In genomic region chr6:117906015-117906531, GRCm38 (mm10) we compare ENCODE assay signal across 9 mouse cellular contexts. TPM values are rescaled to one million over a fixed set of nuclear protein-coding genes. Genes with fewer than 3 reads are reported as not detected.
DNase-seq lines count a peak whose midpoint lies in the region; ATAC-seq lines count a peak whose summit lies in the region.
"Had no signal": no experiment of that assay in that cellular context is flagged by ENCODE, and none has a peak within 500 bp of the region (broad histone marks: within the 10 kb centered on the region; RNA-seq: fewer than 3 reads in every experiment).

No protein-coding gene starts in this region.

- no peaks in the 10 kb centered on the region for H3K9me3 ChIP-seq in erythroblast, embryonic 14.5 days (ENCODE audit: control insufficient read depth, low read length)
- H3K9me3 ChIP-seq in embryonic facial prominence, embryonic 11.5 days (replicated peaks; ENCODE audit: control insufficient read depth, low read length): no peaks in the 10 kb centered on the region
- H3K9me3 ChIP-seq in hindbrain, embryonic 11.5 days (ENCODE audit: control insufficient read depth, low read length): no peaks in the 10 kb centered on the region
- H3K9me3 ChIP-seq in midbrain, embryonic 16.5 days (replicated peaks; ENCODE audit: control insufficient read depth, low read length, poor library complexity, severe bottlenecking): no peaks in the 10 kb centered on the region

- H3K4me1 ChIP-seq in erythroblast, embryonic 14.5 days (ENCODE audit: control insufficient read depth): peaks cover 80% of the 10 kb centered on the region
- no peaks in the 10 kb centered on the region for H3K4me1 ChIP-seq in embryonic facial prominence, embryonic 11.5 days (ENCODE audit: control insufficient read depth, insufficient read depth, low read length)
- no peaks in the 10 kb centered on the region; the same call in 1 of the 2 replicates for H3K4me1 ChIP-seq in hindbrain, embryonic 11.5 days (replicated peaks; ENCODE audit: control insufficient read depth, insufficient read depth, low read length)
- peaks cover 22% of the 10 kb centered on the region for H3K4me1 ChIP-seq in midbrain, embryonic 16.5 days (ENCODE audit: control insufficient read depth, insufficient read depth, low read length)

- DNase-seq in 416B (ENCODE audit: low read depth): peak; percentile 78
- peak; percentile 76 for DNase-seq in embryonic facial prominence, embryonic 11.5 days (ENCODE audit: low spot score)
- no peak for DNase-seq in hindbrain, embryonic 11.5 days (ENCODE audit: low spot score)
- peak; percentile 35 for DNase-seq in left cerebral cortex, postnatal 4 days

- WGBS in embryonic facial prominence, embryonic 11.5 days: under 1% methylated on average over 25 of the region's 25 CpGs
- WGBS in hindbrain, embryonic 11.5 days: under 1% methylated on average over 25 of the region's 25 CpGs
- WGBS in midbrain, embryonic 16.5 days: under 1% methylated on average over 25 of the region's 25 CpGs

- intact Hi-C loops in left cerebral cortex, postnatal 4 days (cut with DNase I): no loop called here

- peak overlapping the region; percentile 40 for H3K4me2 ChIP-seq in embryonic facial prominence, embryonic 11.5 days (ENCODE audit: low read depth, low read length)
- peak overlapping the region; percentile 52 for H3K4me2 ChIP-seq in hindbrain, embryonic 11.5 days (replicated peaks; ENCODE audit: low read depth, low read length)
- H3K4me2 ChIP-seq in midbrain, embryonic 16.5 days (ENCODE audit: low read length): peak overlapping the region; percentile 47

- H3K9ac ChIP-seq in embryonic facial prominence, embryonic 11.5 days (replicated peaks; ENCODE audit: low read length): peak overlapping the region; percentile 67
- H3K9ac ChIP-seq in hindbrain, embryonic 11.5 days (ENCODE audit: low read depth, low read length): peak overlapping the region; percentile 64
- peak overlapping the region; percentile 53 for H3K9ac ChIP-seq in midbrain, embryonic 16.5 days (ENCODE audit: low read depth, low read length)

- peaks cover 10% of the 10 kb centered on the region for H3K36me3 ChIP-seq in erythroblast, embryonic 14.5 days (ENCODE audit: control insufficient read depth)
- no peaks in the 10 kb centered on the region for H3K36me3 ChIP-seq in embryonic facial prominence, embryonic 11.5 days (replicated peaks; ENCODE audit: control insufficient read depth, insufficient read depth, low read depth, low read length)
- H3K36me3 ChIP-seq in hindbrain, embryonic 11.5 days (ENCODE audit: control insufficient read depth, insufficient read depth, low read length): no peaks in the 10 kb centered on the region
- H3K36me3 ChIP-seq in midbrain, embryonic 16.5 days (ENCODE audit: control insufficient read depth, insufficient read depth, low read length): no peaks in the 10 kb centered on the region

- H3K27me3 ChIP-seq in erythroblast, embryonic 14.5 days (ENCODE audit: control insufficient read depth): no peaks in the 10 kb centered on the region
- H3K27me3 ChIP-seq in embryonic facial prominence, embryonic 11.5 days (ENCODE audit: control insufficient read depth, insufficient read depth, low read length): no peaks in the 10 kb centered on the region; the same call in 1 of the 2 replicates
- no peaks in the 10 kb centered on the region for H3K27me3 ChIP-seq in hindbrain, embryonic 11.5 days (ENCODE audit: control insufficient read depth, insufficient read depth, low read length)
- H3K27me3 ChIP-seq in midbrain, embryonic 16.5 days (ENCODE audit: control insufficient read depth, insufficient read depth, low read depth, low read length): no peaks in the 10 kb centered on the region

- H3K4me3 ChIP-seq in erythroblast, embryonic 14.5 days (replicated peaks): peak overlapping the region; percentile 97
- H3K4me3 ChIP-seq in embryonic facial prominence, embryonic 11.5 days (ENCODE audit: low read depth, low read length): peak overlapping the region; percentile 100
- peak overlapping the region; percentile 99 for H3K4me3 ChIP-seq in hindbrain, embryonic 11.5 days (ENCODE audit: low read depth, low read length)
- peak overlapping the region; percentile 64 for H3K4me3 ChIP-seq in midbrain, embryonic 16.5 days (ENCODE audit: low read depth, low read length)

- no peak for ATAC-seq in erythroblast, adult 5-6 weeks (replicated peaks; ENCODE audit: low FRiP score, poor library complexity, severe bottlenecking)
- 0 out of 2 replicates have a peak, but pooled peaks have one; percentile 4 for ATAC-seq in embryonic facial prominence, embryonic 11.5 days (replicated peaks; ENCODE audit: insufficient number of reproducible peaks, low FRiP score, low TSS enrichment, low read depth)
- peak; percentile 13 for ATAC-seq in hindbrain, embryonic 11.5 days (ENCODE audit: low FRiP score)
- ATAC-seq in midbrain, embryonic 16.5 days: peak; percentile 37
- no peak for ATAC-seq in granulocyte monocyte progenitor cell, adult 5-6 weeks (replicated peaks; ENCODE audit: poor library complexity, severe bottlenecking)

- peak overlapping the region; percentile 89; the same call in 1 of the 2 replicates for H3K27ac ChIP-seq in embryonic facial prominence, embryonic 11.5 days (replicated peaks; ENCODE audit: low read depth, low read length)
- peak overlapping the region; percentile 47 for H3K27ac ChIP-seq in hindbrain, embryonic 11.5 days (ENCODE audit: low read depth, low read length)
- peak overlapping the region; percentile 50 for H3K27ac ChIP-seq in midbrain, embryonic 16.5 days (ENCODE audit: low read length)

RNA-seq across cellular contexts. Expression of gene Hnrnpf, which starts 5.9 kb away (rescaled TPM):
- polyA plus RNA-seq in erythroblast, embryonic 14.5 days (2012): 13.1 and 14.1 TPM in 2 replicates
- total RNA-seq in erythroblast, adult 5-6 weeks (2015; ENCODE audit: low replicate concordance): 169 and 187 TPM in 2 replicates
- 279 and 303 TPM in 2 replicates for total RNA-seq in erythroblast, adult 5-6 weeks (2017; ENCODE audit: low replicate concordance)
- polyA plus RNA-seq in embryonic facial prominence, embryonic 11.5 days (2014; fragmentation: Nextera tagmentation; extraction: Ambion mirVana): 865 and 885 TPM in 2 replicates
- 619 and 688 TPM in 2 replicates for polyA plus RNA-seq in hindbrain, embryonic 11.5 days (2014; fragmentation: Nextera tagmentation; extraction: Ambion mirVana)
- total RNA-seq in left cerebral cortex, postnatal 4 days (2021): 100 to 1,000 TPM; 201 to 220 TPM
- 226 and 237 TPM in 2 replicates for polyA plus RNA-seq in midbrain, embryonic 16.5 days (2015; fragmentation: Nextera tagmentation; extraction: Ambion mirVana)
- 691 and 695 TPM in 2 replicates for total RNA-seq in granulocyte monocyte progenitor cell, adult 5-6 weeks (2014; fragmentation: Nextera tagmentation)
- 1,315 and 1,367 TPM in 2 replicates for total RNA-seq in granulocyte monocyte progenitor cell, adult 5-6 weeks (2017)

RNA-seq across cellular contexts. Expression of gene Fxyd4, which starts 31.4 kb away (rescaled TPM):
- polyA plus RNA-seq in erythroblast, embryonic 14.5 days (2012): not detected in 2 replicates
- total RNA-seq in erythroblast, adult 5-6 weeks (2015; ENCODE audit: low replicate concordance): not detected in 2 replicates
- not detected in 2 replicates for total RNA-seq in erythroblast, adult 5-6 weeks (2017; ENCODE audit: low replicate concordance)
- 0.26 and 0.83 TPM in 2 replicates for polyA plus RNA-seq in embryonic facial prominence, embryonic 11.5 days (2014; fragmentation: Nextera tagmentation; extraction: Ambion mirVana)
- 1.6 and 2.5 TPM in 2 replicates for polyA plus RNA-seq in hindbrain, embryonic 11.5 days (2014; fragmentation: Nextera tagmentation; extraction: Ambion mirVana)
- not detected for total RNA-seq in left cerebral cortex, postnatal 4 days (2021)
- polyA plus RNA-seq in midbrain, embryonic 16.5 days (2015; fragmentation: Nextera tagmentation; extraction: Ambion mirVana): 1.8 and 3.5 TPM in 2 replicates
- total RNA-seq in granulocyte monocyte progenitor cell, adult 5-6 weeks (2014; fragmentation: Nextera tagmentation): not detected in 2 replicates
- not detected in 2 replicates for total RNA-seq in granulocyte monocyte progenitor cell, adult 5-6 weeks (2017)
- total RNA-seq: left cerebral cortex, adult 18-20 months had no signal

RNA-seq across cellular contexts. Expression of gene Zfp239, which starts 44.2 kb away (rescaled TPM):
- polyA plus RNA-seq in erythroblast, embryonic 14.5 days (2012): 0.03 and 0.04 TPM in 2 replicates
- not detected in 2 replicates for total RNA-seq in erythroblast, adult 5-6 weeks (2015; ENCODE audit: low replicate concordance)
- 0.77 and 0.98 TPM in 2 replicates for total RNA-seq in erythroblast, adult 5-6 weeks (2017; ENCODE audit: low replicate concordance)
- polyA plus RNA-seq in embryonic facial prominence, embryonic 11.5 days (2014; fragmentation: Nextera tagmentation; extraction: Ambion mirVana): 13.9 and 15.5 TPM in 2 replicates
- polyA plus RNA-seq in hindbrain, embryonic 11.5 days (2014; fragmentation: Nextera tagmentation; extraction: Ambion mirVana): 11.8 and 13.3 TPM in 2 replicates
- total RNA-seq in left cerebral cortex, postnatal 4 days (2021): 10 to 100 TPM; 21.3 to 22.8 TPM
- polyA plus RNA-seq in midbrain, embryonic 16.5 days (2015; fragmentation: Nextera tagmentation; extraction: Ambion mirVana): 16.8 and 17.9 TPM in 2 replicates
- 5.5 and 9.7 TPM in 2 replicates for total RNA-seq in granulocyte monocyte progenitor cell, adult 5-6 weeks (2014; fragmentation: Nextera tagmentation)
- total RNA-seq in granulocyte monocyte progenitor cell, adult 5-6 weeks (2017): 5.6 and 11.0 TPM in 2 replicates

Comparison
In these comparisons a context has a peak if more than half of its experiments do, and no peak if none do; other contexts are left out.
1. ATAC-seq: peak in embryonic facial prominence, embryonic 11.5 days (single experiment), hindbrain, embryonic 11.5 days (single experiment) and midbrain, embryonic 16.5 days (single experiment); none in erythroblast, adult 5-6 weeks (single experiment) and granulocyte monocyte progenitor cell, adult 5-6 weeks (single experiment).
2. RNA of gene Hnrnpf, which starts 5.9 kb away (polyA plus RNA-seq): 865 to 885 TPM in embryonic facial prominence, embryonic 11.5 days, 619 to 688 TPM in hindbrain, embryonic 11.5 days and 226 to 237 TPM in midbrain, embryonic 16.5 days; 13.1 to 14.1 TPM in erythroblast, embryonic 14.5 days; every median in the first group is over 10 times any median in the second.
3. RNA of gene Zfp239, which starts 44.2 kb away (polyA plus RNA-seq): 16.8 to 17.9 TPM in midbrain, embryonic 16.5 days, 13.9 to 15.5 TPM in embryonic facial prominence, embryonic 11.5 days and 11.8 to 13.3 TPM in hindbrain, embryonic 11.5 days; 0.03 to 0.04 TPM in erythroblast, embryonic 14.5 days; every median in the first group is over 10 times any median in the second.
4. Peak in every context shown above with its lines, with median percentiles within 50 percentile points of each other: H3K4me3 ChIP-seq, H3K27ac ChIP-seq, H3K4me2 ChIP-seq and H3K9ac ChIP-seq.